ENCODE assay signal across 11 mouse cellular contexts in genomic region chr2:35291856-35292255, GRCm38 (mm10). TPM values are rescaled to one million over a fixed set of nuclear protein-coding genes. Genes with fewer than 3 reads are reported as not detected.
DNase-seq lines count a peak whose midpoint lies in the region; ATAC-seq and TF ChIP-seq lines count a peak whose summit lies in the region.
"Had no signal": no experiment of that assay in that cellular context is flagged by ENCODE, and none has a peak within 500 bp of the region (broad histone marks: within the 10 kb centered on the region; RNA-seq: fewer than 3 reads in every experiment).

No protein-coding gene starts in this region.

- no peak overlapping the region for H3K4me2 ChIP-seq in heart, embryonic 12.5 days
- H3K4me2 ChIP-seq: embryonic facial prominence, embryonic 12.5 days; limb, embryonic 12.5 days; stomach, embryonic 15.5 days had no signal

- peaks cover 55% of the 10 kb centered on the region for H3K36me3 ChIP-seq in heart, embryonic 12.5 days
- H3K36me3 ChIP-seq: stomach, embryonic 15.5 days had no signal

- H3K9ac ChIP-seq in heart, embryonic 12.5 days: no peak overlapping the region
- H3K9ac ChIP-seq: embryonic facial prominence, embryonic 12.5 days; limb, embryonic 12.5 days; stomach, embryonic 15.5 days had no signal

- H3K9me3 ChIP-seq in heart, embryonic 12.5 days (replicated peaks): no peaks in the 10 kb centered on the region
- H3K9me3 ChIP-seq: embryonic facial prominence, embryonic 12.5 days; limb, embryonic 12.5 days; stomach, embryonic 15.5 days had no signal

- TF ChIP-seq CTCF in cerebellum, adult 2 months (IDR thresholded peaks at IDR 0.05; ENCODE audit: borderline replicate concordance, insufficient read depth, low read depth, low read length): peak; percentile 17; the same call in 1 of the 2 replicates

- H3K4me1 ChIP-seq in heart, embryonic 12.5 days (replicated peaks): peaks cover 22% of the 10 kb centered on the region
- H3K4me1 ChIP-seq in cerebellum, adult 2 months (ENCODE audit: control insufficient read depth, insufficient read depth, low read length): peaks cover 13% of the 10 kb centered on the region
- H3K4me1 ChIP-seq: embryonic facial prominence, embryonic 12.5 days; limb, embryonic 12.5 days; stomach, embryonic 15.5 days had no signal

- no peak overlapping the region for H3K4me3 ChIP-seq in heart, embryonic 12.5 days
- no peak overlapping the region for H3K4me3 ChIP-seq in cerebellum, adult 2 months (replicated peaks; ENCODE audit: insufficient read depth, low read depth, low read length)
- H3K4me3 ChIP-seq: embryonic facial prominence, embryonic 12.5 days; limb, embryonic 12.5 days; stomach, embryonic 15.5 days had no signal

- DNase-seq in heart, adult 8-10 months (ENCODE audit: low spot score): no peak
- peak; percentile 39 to 49 for DNase-seq in right cerebral cortex, adult 2 months (ENCODE audit: low spot score in 2 of 2)
- no peak for DNase-seq in right cerebral cortex, postnatal 36 days (ENCODE audit: low spot score in 2 of 2)
- peak in 1 of 2 experiments; percentile 37 for DNase-seq in cerebellum, adult 2 months
- DNase-seq in kidney, postnatal 36 days: peak; percentile 33 to 81
- DNase-seq in retina, postnatal 7 days (ENCODE audit: low read depth, low spot score): peak; percentile 32
- no peak for DNase-seq in ovary, adult 18-20 months (ENCODE audit: low spot score)

- 27% methylated on average over 3 of the region's 3 CpGs for WGBS in heart, embryonic 12.5 days
- WGBS in cerebellum, adult 2 months: 37% methylated on average over 3 of the region's 3 CpGs

- peaks cover 8% of the 10 kb centered on the region for H3K27me3 ChIP-seq in heart, embryonic 12.5 days (replicated peaks)
- H3K27me3 ChIP-seq in cerebellum, adult 2 months (ENCODE audit: control insufficient read depth, insufficient read depth, low read length): no peaks in the 10 kb centered on the region
- H3K27me3 ChIP-seq: embryonic facial prominence, embryonic 12.5 days; stomach, embryonic 15.5 days had no signal

- no peak for ATAC-seq in heart, embryonic 12.5 days (ENCODE audit: insufficient number of reproducible peaks, low FRiP score)

- peak overlapping the region; percentile 61; the same call in 1 of the 2 replicates for H3K27ac ChIP-seq in heart, embryonic 12.5 days (ENCODE audit: poor library complexity, severe bottlenecking)
- H3K27ac ChIP-seq in cerebellum, adult 2 months (ENCODE audit: insufficient read depth, low read length): no peak overlapping the region
- H3K27ac ChIP-seq: embryonic facial prominence, embryonic 12.5 days; limb, embryonic 12.5 days; stomach, embryonic 15.5 days had no signal

- no peak for TF ChIP-seq POLR2A in cerebellum, adult 2 months (IDR thresholded peaks at IDR 0.05; ENCODE audit: borderline replicate concordance, insufficient read depth, low read length)

RNA-seq across cellular contexts. Expression of gene Gsn, which starts 35.7 kb away (rescaled TPM):
- 186 and 190 TPM in 2 replicates for polyA plus RNA-seq in heart, embryonic 12.5 days (2016; fragmentation: Nextera tagmentation; extraction: Ambion mirVana)
- total RNA-seq in heart, adult 8-10 months (2022): 100 to 1,000 TPM; 584 to 827 (median 671) TPM
- 119 and 127 TPM in 2 replicates for polyA plus RNA-seq in cerebellum, adult 2 months (2012; rRNA removed)

RNA-seq across cellular contexts. Expression of gene Stom, which starts 44.9 kb away (rescaled TPM):
- polyA plus RNA-seq in heart, embryonic 12.5 days (2016; fragmentation: Nextera tagmentation; extraction: Ambion mirVana): 42.2 and 42.7 TPM in 2 replicates
- total RNA-seq in heart, adult 8-10 months (2022): 100 to 1,000 TPM in 2 of 4 experiments, 10 to 100 TPM in 2; 83.8 to 137 (median 102) TPM
- polyA plus RNA-seq in cerebellum, adult 2 months (2012; rRNA removed): 14.9 and 17.0 TPM in 2 replicates

Comparison
In these comparisons a context has a peak if more than half of its experiments do, and no peak if none do; other contexts are left out.
1. DNase-seq: peak in right cerebral cortex, adult 2 months (2 of 2), kidney, postnatal 36 days (2 of 2) and retina, postnatal 7 days (single experiment); none in heart, adult 8-10 months (single experiment), right cerebral cortex, postnatal 36 days (0 of 2) and ovary, adult 18-20 months (single experiment).